Mouse (Mus musculus): ENCODE data around the gene Naaa.

The Naaa gene

DNA sequence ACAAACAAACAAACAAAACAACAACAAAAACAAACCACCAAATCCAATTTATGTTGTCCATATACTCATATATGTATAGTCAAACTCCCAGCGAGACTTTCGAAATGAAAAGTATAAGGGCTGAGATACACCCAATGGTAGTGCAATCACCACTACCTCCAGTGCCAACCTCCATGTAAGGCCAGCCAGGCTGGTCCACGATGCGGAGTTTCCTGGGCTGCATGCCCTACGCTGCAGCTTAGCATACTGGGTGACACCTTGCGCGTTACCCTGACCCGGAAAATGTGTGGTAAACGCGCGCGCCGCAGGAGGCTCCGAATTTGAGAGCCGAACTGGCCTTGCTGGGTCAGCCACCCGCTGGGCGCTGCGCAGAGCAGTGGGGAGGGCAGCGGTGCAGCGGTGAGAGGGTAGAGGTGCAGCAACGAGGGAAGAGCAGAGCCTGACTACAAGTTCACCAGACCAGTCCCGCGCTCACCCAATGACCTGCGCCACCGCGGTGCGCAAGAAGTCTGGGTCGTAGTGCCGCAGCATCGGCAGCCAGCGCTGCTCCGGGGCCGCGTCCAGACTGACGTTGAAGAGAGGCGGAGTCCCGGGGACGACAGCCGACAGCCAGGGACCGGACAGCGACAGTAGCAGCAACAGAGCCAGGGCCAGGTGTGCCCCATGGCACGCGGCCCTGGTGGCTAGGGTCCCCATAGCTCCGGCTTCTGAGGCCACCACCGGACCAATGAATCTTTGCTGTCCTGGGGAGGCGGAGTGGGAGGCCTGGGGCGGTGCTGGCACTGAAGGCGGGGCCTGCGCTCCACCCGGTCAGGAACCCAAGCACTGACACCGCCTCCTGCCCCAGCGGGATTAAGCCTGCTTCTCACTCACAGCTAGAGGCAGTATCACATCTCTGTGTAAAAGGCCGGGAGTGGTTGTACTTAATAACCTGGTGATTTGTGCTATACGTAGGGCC is at the start of gene Naaa:
TSS of gene Naaa (minus strand) at position 734 of the 958 bp plus-strand sequence.
- DNase-seq: peak; percentile 92

- DNase-seq: no peak
These were observed 49.4 kb upstream of the Naaa start for GRCm38 (mm10) chr5:92327367-92327766.

- peak; percentile 32 for DNase-seq
These were observed 45.3 kb upstream of the Naaa start for GRCm38 (mm10) chr5:92323264-92323663.

DNA sequence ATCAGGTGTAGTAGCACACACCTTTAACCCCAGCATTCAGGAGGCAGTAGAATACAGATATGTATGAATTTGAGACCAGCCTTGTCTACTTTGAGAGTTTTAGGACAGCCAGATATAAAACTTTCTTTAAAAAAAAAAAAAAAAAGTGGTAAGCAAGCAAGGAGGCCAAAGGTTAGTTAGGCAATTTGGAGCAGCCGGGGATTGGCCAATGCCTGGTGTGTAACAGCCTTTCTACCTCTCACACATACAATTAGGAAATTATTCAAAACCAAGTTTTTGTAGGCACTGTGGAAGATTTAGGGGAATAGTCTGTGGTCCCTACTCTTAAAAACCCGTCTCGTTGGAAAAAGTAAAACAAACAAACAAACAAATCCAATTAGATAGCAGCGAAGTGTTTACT is 44.6 kb upstream of the Naaa start:
- DNase-seq: no peak

GRCm38 (mm10) chr5:92321631-92322400 is 43.8 kb upstream of the Naaa start:
- peak; percentile 9 for DNase-seq

DNA sequence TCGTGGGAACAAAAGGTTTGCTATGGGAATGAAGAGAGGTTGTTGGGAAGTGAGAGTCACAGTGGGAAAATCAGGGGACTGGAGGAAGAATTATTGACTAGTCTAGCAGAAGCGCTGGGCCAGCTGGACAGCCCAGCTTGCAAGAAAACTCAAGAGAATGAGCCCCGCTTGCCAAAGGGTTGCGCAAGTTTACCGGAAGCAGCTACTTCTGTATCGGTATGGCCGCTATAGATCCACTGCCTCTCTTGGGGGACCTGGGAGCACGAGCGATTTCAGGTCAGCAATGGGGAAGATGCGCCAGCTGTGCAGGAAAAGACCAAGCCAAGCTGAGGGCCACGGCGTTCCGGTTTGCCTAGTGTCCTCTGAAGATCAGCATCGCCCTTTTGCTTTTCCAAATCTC is 40.6 kb upstream of the Naaa start:
- DNase-seq: no peak

DNA sequence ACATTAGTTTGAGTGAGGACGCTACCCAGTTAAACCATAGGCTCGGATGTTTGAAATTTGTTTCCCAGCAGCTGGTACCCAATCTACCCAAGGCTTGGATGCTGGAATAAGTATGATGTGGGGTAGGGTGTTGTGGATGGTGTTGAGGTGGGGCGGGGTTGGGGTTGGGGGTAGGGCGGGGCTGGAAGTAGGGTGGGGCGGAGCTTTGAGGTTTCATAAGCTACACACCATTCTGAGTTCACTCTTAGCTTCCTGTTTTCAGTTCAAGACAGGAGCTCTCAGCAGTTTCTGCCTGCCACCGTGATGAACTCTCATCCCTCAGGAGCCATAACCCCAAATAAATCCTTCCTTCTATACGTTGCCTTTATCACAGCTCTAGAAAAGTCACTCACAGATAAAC is 40.1 kb upstream of the Naaa start:
- DNase-seq: no peak

DNA sequence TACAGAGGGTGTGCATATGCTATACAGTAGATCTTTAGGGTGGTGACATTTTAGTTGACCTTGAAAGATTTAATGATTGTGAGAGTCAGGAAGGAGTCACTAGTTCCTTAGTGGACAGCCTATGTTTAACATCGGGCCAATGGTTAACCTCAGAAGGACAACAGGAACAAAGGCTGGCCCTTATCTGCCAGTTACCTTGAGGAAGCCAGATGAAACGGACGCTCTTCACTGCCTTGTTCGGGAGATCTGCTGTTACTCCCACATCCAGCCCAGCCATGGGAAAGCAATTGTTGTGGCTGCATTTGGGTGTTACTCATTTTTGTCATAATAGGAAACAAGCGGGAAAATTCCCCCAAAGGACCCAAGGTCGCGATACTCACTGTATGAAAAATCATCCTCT is 35.8 kb upstream of the Naaa start:
- DNase-seq: no peak

- DNase-seq: peak; percentile 79
These were observed 34.2 kb upstream of the Naaa start for GRCm38 (mm10) chr5:92312046-92312715.

DNA sequence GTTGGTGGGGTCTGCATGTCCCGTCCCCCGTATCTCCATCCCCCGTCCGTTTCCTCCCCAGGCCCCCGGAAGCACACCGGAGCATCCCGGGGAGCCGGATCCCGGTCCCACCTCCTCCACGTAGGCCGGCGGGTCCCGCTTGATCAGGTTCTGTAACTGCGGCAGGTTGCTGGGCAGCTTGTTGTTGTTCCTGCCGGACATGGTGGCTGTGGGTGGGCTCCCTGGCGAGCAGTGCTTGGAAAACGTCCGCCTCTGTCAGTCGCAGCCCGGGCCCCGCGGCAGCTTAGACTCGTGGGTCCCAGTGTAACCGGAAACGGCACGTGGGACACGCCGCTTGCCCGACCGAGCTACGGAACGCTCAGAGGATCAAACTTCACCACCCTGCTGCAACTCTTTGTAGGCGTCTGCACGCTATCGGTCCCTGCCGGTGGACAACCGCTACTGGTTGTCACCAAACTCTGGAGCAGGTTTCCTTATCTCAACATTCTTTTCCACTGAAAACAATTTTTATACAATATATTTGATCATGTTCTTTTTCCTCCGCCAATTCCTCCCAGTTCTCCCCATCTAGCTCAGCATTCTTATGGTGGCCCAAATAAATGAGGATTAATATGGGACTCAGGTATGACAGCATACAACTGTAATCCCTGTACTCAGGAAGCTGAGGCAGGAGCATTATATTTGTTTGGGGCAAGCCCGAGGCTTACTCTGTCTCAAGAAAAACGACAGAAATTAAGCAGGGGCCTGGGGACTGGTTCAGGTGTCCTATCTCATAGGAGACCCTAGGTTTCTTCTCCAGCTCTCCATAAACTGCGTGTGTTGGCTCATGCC is 31.9 kb upstream of the Naaa start, which contains the start of gene Sdad1:
TSS of gene Sdad1 (minus strand) at position 799 of the 831 bp plus-strand sequence.
- peak; percentile 93 for DNase-seq

DNA sequence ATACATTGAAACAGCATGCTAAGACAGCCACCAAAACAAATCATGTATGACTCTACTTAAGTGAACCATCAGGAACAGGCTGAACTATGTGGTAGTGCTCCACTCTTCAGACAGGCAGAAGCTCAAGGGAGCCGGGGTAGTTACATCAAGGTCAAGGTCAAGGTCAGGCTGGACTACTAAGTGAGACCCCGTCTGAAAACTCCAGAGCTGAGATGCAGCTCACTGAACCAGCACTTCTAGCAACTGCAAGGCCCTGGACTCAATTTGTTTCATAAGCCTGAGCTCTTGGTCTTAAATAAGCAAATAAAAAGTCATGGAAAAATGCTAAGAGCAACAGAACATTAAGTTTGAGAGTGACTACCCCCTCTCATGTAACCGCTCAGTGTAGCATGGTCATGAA is 26.3 kb upstream of the Naaa start:
- DNase-seq: no peak

- DNase-seq: no peak
These were observed 24.3 kb upstream of the Naaa start for GRCm38 (mm10) chr5:92302149-92302840.

GRCm38 (mm10) chr5:92294525-92294924 is 16.6 kb upstream of the Naaa start:
- no peak for DNase-seq

GRCm38 (mm10) chr5:92291652-92292414 is 13.9 kb upstream of the Naaa start:
- peak; percentile 36 for DNase-seq

- no peak for DNase-seq
These were observed 9.9 kb upstream of the Naaa start for GRCm38 (mm10) chr5:92287840-92288239.

- no peak for DNase-seq
These were observed 5.1 kb upstream of the Naaa start for GRCm38 (mm10) chr5:92283107-92283506.

DNA sequence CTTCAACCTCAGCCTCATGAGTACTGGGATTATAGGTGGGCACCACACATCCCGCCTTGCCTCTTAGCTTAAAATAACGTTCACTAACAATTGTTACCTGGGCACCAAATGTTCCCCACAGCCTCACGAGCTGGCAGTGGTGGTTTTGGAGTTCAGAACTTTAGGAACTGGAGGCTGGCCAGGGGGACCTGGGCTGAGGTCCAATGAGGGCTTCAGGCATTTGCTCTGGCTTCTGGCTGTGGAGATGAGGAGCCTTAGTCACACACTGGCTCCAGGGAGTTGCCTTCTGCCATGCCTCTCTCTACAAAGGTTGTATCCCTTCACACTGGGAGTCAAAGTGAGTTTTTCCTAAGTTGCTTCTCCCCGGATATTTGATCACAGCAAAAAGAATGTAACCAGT is 4.6 kb upstream of the Naaa start:
- DNase-seq: no peak

DNA sequence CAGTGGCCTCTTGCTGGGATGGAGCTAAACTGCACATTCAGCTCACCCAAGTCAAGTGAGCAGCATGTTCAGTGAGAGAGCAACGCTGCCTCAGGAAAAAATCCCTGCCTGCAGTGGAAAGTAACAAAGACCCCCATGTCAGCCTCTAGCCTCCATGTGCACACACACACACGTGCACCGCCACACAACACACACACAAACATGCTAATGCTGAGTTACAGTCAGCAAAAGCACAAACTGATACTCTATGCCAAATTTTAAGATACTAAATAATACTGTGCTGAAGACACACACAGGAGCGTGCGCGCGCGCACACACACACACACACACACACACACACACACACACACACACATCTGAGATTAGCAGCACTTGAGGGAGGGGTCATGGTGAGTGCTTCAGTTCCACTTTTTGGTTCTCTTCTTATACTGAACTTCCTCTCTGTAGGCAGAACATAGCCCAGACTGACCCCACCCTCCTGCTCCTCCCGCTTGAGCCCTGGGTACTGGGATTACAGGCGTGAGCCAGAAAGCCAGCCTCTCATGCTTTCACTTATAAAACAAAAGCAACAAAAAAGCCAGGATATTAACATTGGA is 1.1 kb upstream of the Naaa start:
- DNase-seq: peak; percentile 18

GRCm38 (mm10) chr5:92270496-92270895 is 7.5 kb downstream of the Naaa start:
- no peak for DNase-seq

- DNase-seq: no peak
These were observed 14.1 kb downstream of the Naaa start for GRCm38 (mm10) chr5:92263761-92264359.
